Mouse (Mus musculus) megakaryocyte, embryonic 14.5 days (primary cell): ENCODE measurements around the gene Atn1.

Experiments used
- FLI1 ChIP-seq: IDR thresholded peaks from 2 replicates; pipeline ENCODE4 v1.6.1; 2012; ENCODE audit warnings: low read length, inconsistent platforms, mixed read lengths
- GATA1 ChIP-seq: IDR thresholded peaks from 3 replicates; pipeline ENCODE4 v1.6.1; 2012; ENCODE audit warnings: mixed read lengths, low read length, inconsistent platforms, borderline replicate concordance

DNA sequence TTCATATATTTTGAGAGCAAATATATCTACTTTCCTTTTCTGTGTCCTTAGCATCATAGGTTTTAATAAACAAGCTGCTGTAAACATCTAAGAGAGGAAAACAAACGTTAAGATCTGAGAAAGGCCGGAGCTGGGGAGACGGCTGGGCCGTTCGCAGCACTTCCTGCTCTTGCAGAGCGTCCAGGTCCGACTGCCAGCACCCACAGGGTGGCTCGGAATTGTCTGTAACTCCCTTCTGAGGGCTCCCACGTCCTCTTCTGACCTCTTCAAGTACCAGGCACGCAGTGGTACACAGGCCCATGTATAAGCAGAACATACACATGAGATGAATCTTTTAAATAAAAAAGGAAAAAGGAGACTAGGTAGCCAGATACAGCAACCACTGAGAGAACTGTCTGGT, 31.4 kb upstream of the Atn1 start:
- TF ChIP-seq GATA1 (no peak), FLI1 (no peak)
